Mouse (Mus musculus) C2C12 (cell line): Measurements from ENCODE around the gene Zfand5. TPM values are rescaled to one million over a fixed set of nuclear protein-coding genes. Genes with fewer than 3 reads are reported as not detected.

Experiments used
- H3K27me3 ChIP-seq: one replicate; pipeline ENCODE4 v1.6.1; 2011; ENCODE audit not compliant: control insufficient read depth, insufficient read depth, insufficient read length
- H3K36me3 ChIP-seq: one replicate; pipeline ENCODE4 v1.6.1; 2011; ENCODE audit not compliant: control insufficient read depth, insufficient read depth
- H3K4me3 ChIP-seq: one replicate; pipeline ENCODE4 v1.5.1; 2011; ENCODE audit warnings: mild to moderate bottlenecking, control low read depth; ENCODE audit not compliant: poor library complexity, insufficient read depth, severe bottlenecking
- H3K79me2 ChIP-seq: one replicate; pipeline ENCODE4 v1.6.1; 2011; ENCODE audit not compliant: control insufficient read depth, insufficient read depth
- H3K79me3 ChIP-seq: one replicate; pipeline ENCODE4 v1.6.1; 2011; ENCODE audit warnings: low read depth, control low read depth
- H3ac ChIP-seq: one replicate; pipeline ENCODE3; 2011; ENCODE audit warnings: low read depth; ENCODE audit not compliant: control insufficient read depth, insufficient read length
- CEBPB ChIP-seq: IDR thresholded peaks from one replicate; pipeline ENCODE4 v1.6.1; 2011; ENCODE audit warnings: low read depth, mild to moderate bottlenecking, control low read depth, moderate library complexity
- CTCF ChIP-seq: IDR thresholded peaks from one replicate; pipeline ENCODE4 v1.5.1; 2011; ENCODE audit not compliant: control insufficient read depth, insufficient read depth, insufficient read length
- FOSL1 ChIP-seq: IDR thresholded peaks from one replicate; pipeline ENCODE4 v1.8.0; 2011; ENCODE audit warnings: mild to moderate bottlenecking, low read length; ENCODE audit not compliant: poor library complexity, insufficient read depth, severe bottlenecking
- MAX ChIP-seq: IDR thresholded peaks from one replicate; pipeline ENCODE4 v1.6.1; 2011; ENCODE audit warnings: mild to moderate bottlenecking, control low read depth
- MYOD1 ChIP-seq: IDR thresholded peaks from one replicate; pipeline ENCODE4 v1.6.1; 2011; ENCODE audit warnings: low read depth; ENCODE audit not compliant: control insufficient read depth, insufficient read length
- MYOG ChIP-seq: IDR thresholded peaks from one replicate; pipeline ENCODE4 v1.6.1; 2011; ENCODE audit not compliant: control insufficient read depth, insufficient read length; ENCODE audit errors: extremely low read depth
- USF1 ChIP-seq: IDR thresholded peaks from one replicate; pipeline ENCODE4 v1.6.1; 2011; ENCODE audit warnings: low read depth, mild to moderate bottlenecking, control low read depth, moderate library complexity
- polyA plus RNA-seq: library from polyadenylated mRNA; unstranded; fragments of >200 nt; fragmentation: generic; extraction: Trizol; gene quantifications from one replicate; pipeline ENCODE4 v1.2.1, GENCODE M21; 2012; ENCODE audit warnings: missing spikeins

The Zfand5 gene
- polyA plus RNA-seq, 1 experiment, result 22.7 TPM

GRCm38 (mm10) chr19:21259453-21259852 lies 12.6 kb upstream of the Zfand5 start:
- H3K4me3 ChIP-seq, result no peak overlapping the region

GRCm38 (mm10) chr19:21260280-21260679 lies 11.8 kb upstream of the Zfand5 start:
- TF ChIP-seq MYOG (no peak), USF1 (no peak), MAX (no peak), CTCF (no peak), CEBPB (no peak), MYOD1 (no peak), FOSL1 (no peak)
- Histone ChIP-seq H3K36me3 (no peaks in the 10 kb centered on the region), H3K4me3 (no peak overlapping the region), H3ac (no peak overlapping the region), H3K79me2 (no peaks in the 10 kb centered on the region), H3K79me3 (no peaks in the 10 kb centered on the region), H3K27me3 (no peaks in the 10 kb centered on the region)

More at GRCm38 (mm10) chr19:21259453-21259852, 12.6 kb upstream of the Zfand5 start:
- no peaks in the 10 kb centered on the region for H3K27me3 ChIP-seq
- TF ChIP-seq MAX (no peak), CTCF (no peak), MYOG (no peak), USF1 (no peak), CEBPB (no peak), FOSL1 (no peak), MYOD1 (no peak)
- H3K79me3 ChIP-seq, result no peaks in the 10 kb centered on the region
- H3K79me2 ChIP-seq, result no peaks in the 10 kb centered on the region
- H3K36me3 ChIP-seq, result no peaks in the 10 kb centered on the region
- no peak overlapping the region for H3ac ChIP-seq

GRCm38 (mm10) chr19:21271186-21271585 lies 892 bp upstream of the Zfand5 start:
- peak overlapping the region; percentile 82 for H3K4me3 ChIP-seq
- peaks cover 35% of the 10 kb centered on the region for H3K79me3 ChIP-seq
- peak overlapping the region; percentile 89 for H3ac ChIP-seq
- TF ChIP-seq MAX (no peak), MYOG (no peak), CEBPB (no peak), CTCF (no peak), FOSL1 (no peak), USF1 (no peak), MYOD1 (no peak)
- peaks cover 6% of the 10 kb centered on the region for H3K36me3 ChIP-seq
- no peaks in the 10 kb centered on the region for H3K27me3 ChIP-seq
- peaks cover 40% of the 10 kb centered on the region for H3K79me2 ChIP-seq

- TF ChIP-seq MYOD1 (no peak), MAX (no peak), FOSL1 (no peak), CTCF (no peak), CEBPB (no peak)
- Histone ChIP-seq H3K4me3 (peak overlapping the region; percentile 82), H3K79me3 (peaks cover 51% of the 10 kb centered on the region), H3K27me3 (no peaks in the 10 kb centered on the region), H3ac (peak overlapping the region; percentile 96), H3K79me2 (peaks cover 56% of the 10 kb centered on the region), H3K36me3 (peaks cover 22% of the 10 kb centered on the region)
Measured at GRCm38 (mm10) chr19:21272655-21273284, 692 bp downstream of the Zfand5 start.

- peak overlapping the region; percentile 58 for H3ac ChIP-seq
- no peaks in the 10 kb centered on the region for H3K27me3 ChIP-seq
- peaks cover 63% of the 10 kb centered on the region for H3K79me2 ChIP-seq
- H3K79me3 ChIP-seq, result peaks cover 57% of the 10 kb centered on the region
- peaks cover 28% of the 10 kb centered on the region for H3K36me3 ChIP-seq
- H3K4me3 ChIP-seq, result peak overlapping the region; percentile 82
- no peak for TF ChIP-seq USF1
- TF ChIP-seq FOSL1, result no peak
- TF ChIP-seq CTCF, result no peak
- no peak for TF ChIP-seq MAX
- TF ChIP-seq MYOD1, result no peak
- TF ChIP-seq MYOG, result no peak
- no peak for TF ChIP-seq CEBPB
Measured at GRCm38 (mm10) chr19:21273440-21273839, 1.4 kb downstream of the Zfand5 start.

- Histone ChIP-seq H3K27me3 (no peaks in the 10 kb centered on the region), H3K4me3 (peak overlapping the region; percentile 82), H3K79me2 (peaks cover 70% of the 10 kb centered on the region), H3K36me3 (peaks cover 36% of the 10 kb centered on the region), H3ac (peak overlapping the region; percentile 3), H3K79me3 (peaks cover 62% of the 10 kb centered on the region)
- TF ChIP-seq CTCF (no peak), CEBPB (no peak), MYOD1 (no peak), MYOG (no peak), MAX (peak; percentile 47), USF1 (peak; percentile 73), FOSL1 (no peak)
Measured at GRCm38 (mm10) chr19:21274181-21274591, 2.1 kb downstream of the Zfand5 start.
